In genomic region chr3:107895194-107895719, GRCm38 (mm10) we compare ENCODE assay signal across 8 mouse cellular contexts. TPM values are rescaled to one million over a fixed set of nuclear protein-coding genes. Genes with fewer than 3 reads are reported as not detected.
DNase-seq lines count a peak whose midpoint lies in the region; ATAC-seq and TF ChIP-seq lines count a peak whose summit lies in the region.

No protein-coding gene starts in this region.

- H3K36me3 ChIP-seq in hindbrain, embryonic 16.5 days (ENCODE audit: control insufficient read depth, insufficient read depth, low read length) = peaks cover 6% of the 10 kb centered on the region
- peaks cover 10% of the 10 kb centered on the region; the same call in 1 of the 2 replicates for H3K36me3 ChIP-seq in midbrain, embryonic 14.5 days (ENCODE audit: control insufficient read depth, insufficient read depth, low read length)

- no peak for TF ChIP-seq POLR2A in cortical plate, adult 2 months (IDR thresholded peaks at IDR 0.05; ENCODE audit: extremely low read depth, insufficient read depth, low read length)

- H3K4me3 ChIP-seq in cortical plate, adult 2 months (ENCODE audit: insufficient read depth, low read length) = peak overlapping the region; percentile 71
- H3K4me3 ChIP-seq in hindbrain, embryonic 16.5 days (ENCODE audit: low read length) = peak overlapping the region; percentile 73
- peak overlapping the region; percentile 76 for H3K4me3 ChIP-seq in midbrain, embryonic 14.5 days (replicated peaks; ENCODE audit: low read depth, low read length)

- H3K9me3 ChIP-seq in hindbrain, embryonic 16.5 days (ENCODE audit: control insufficient read depth, low read length) = no peaks in the 10 kb centered on the region
- H3K9me3 ChIP-seq in midbrain, embryonic 14.5 days (ENCODE audit: control insufficient read depth, low read length) = no peaks in the 10 kb centered on the region

- WGBS in hindbrain, embryonic 16.5 days = 11% methylated on average over 6 of the region's 6 CpGs
- WGBS in midbrain, embryonic 14.5 days = 12% methylated on average over 6 of the region's 6 CpGs

- ATAC-seq in hindbrain, embryonic 16.5 days = peak; percentile 48
- ATAC-seq in midbrain, embryonic 14.5 days (ENCODE audit: low FRiP score, low TSS enrichment) = peak; percentile 18

- H3K27ac ChIP-seq in cortical plate, adult 2 months (ENCODE audit: insufficient read depth, low read length) = no peak overlapping the region
- H3K27ac ChIP-seq in hindbrain, embryonic 16.5 days (ENCODE audit: low read depth, low read length) = peak overlapping the region; percentile 81
- peak overlapping the region; percentile 78 for H3K27ac ChIP-seq in midbrain, embryonic 14.5 days (replicated peaks; ENCODE audit: low read depth, low read length)

- peak overlapping the region; percentile 74 for H3K4me2 ChIP-seq in hindbrain, embryonic 16.5 days (ENCODE audit: low read length)
- H3K4me2 ChIP-seq in midbrain, embryonic 14.5 days (ENCODE audit: low read length) = peak overlapping the region; percentile 77

- TF ChIP-seq CTCF in cortical plate, adult 2 months (IDR thresholded peaks at IDR 0.05; ENCODE audit: extremely low read depth, insufficient read depth, low read length) = no peak

- no peaks in the 10 kb centered on the region for H3K27me3 ChIP-seq in hindbrain, embryonic 16.5 days (replicated peaks; ENCODE audit: control insufficient read depth, insufficient read depth, low read length)
- no peaks in the 10 kb centered on the region for H3K27me3 ChIP-seq in midbrain, embryonic 14.5 days (ENCODE audit: control insufficient read depth, insufficient read depth, low read length)

- peak; percentile 27 for DNase-seq in kidney, adult 9 months
- DNase-seq in kidney, adult 11 months = no peak
- no peak for DNase-seq in midbrain, embryonic 14.5 days
- DNase-seq in urinary bladder, postnatal 25 days (ENCODE audit: low spot score) = no peak
- DNase-seq in thymus, postnatal 0 days (ENCODE audit: low spot score) = no peak
- DNase-seq in right cerebral cortex, postnatal 25 days = no peak

- H3K4me1 ChIP-seq in cortical plate, adult 2 months (ENCODE audit: control insufficient read depth, insufficient read depth, low read length) = peaks cover 2% of the 10 kb centered on the region
- peaks cover 3% of the 10 kb centered on the region; the same call in 1 of the 2 replicates for H3K4me1 ChIP-seq in hindbrain, embryonic 16.5 days (ENCODE audit: control insufficient read depth, insufficient read depth, low read depth, low read length)
- peaks cover 10% of the 10 kb centered on the region for H3K4me1 ChIP-seq in midbrain, embryonic 14.5 days (ENCODE audit: control insufficient read depth, insufficient read depth, low read length)

- peak overlapping the region; percentile 83 for H3K9ac ChIP-seq in hindbrain, embryonic 16.5 days (ENCODE audit: low read depth, low read length)
- H3K9ac ChIP-seq in midbrain, embryonic 14.5 days (replicated peaks; ENCODE audit: low read length) = peak overlapping the region; percentile 89

RNA-seq across cellular contexts. Expression of gene Gstm5, which starts 0.4 kb away (rescaled TPM):
- polyA plus RNA-seq in cortical plate, adult 2 months (2012; rRNA removed) = 504 and 512 TPM in 2 replicates
- polyA plus RNA-seq in hindbrain, embryonic 16.5 days (2015; fragmentation: Nextera tagmentation; extraction: Ambion mirVana) = 270 and 292 TPM in 2 replicates
- 245 and 277 TPM in 2 replicates for polyA plus RNA-seq in midbrain, embryonic 14.5 days (2014; fragmentation: Nextera tagmentation; extraction: Ambion mirVana)
- polyA plus RNA-seq in thymus, postnatal 0 days (2015; fragmentation: Nextera tagmentation; extraction: Ambion mirVana) = 14.4 and 14.9 TPM in 2 replicates

RNA-seq across cellular contexts. Expression of gene Eps8l3, which starts 18.2 kb away (rescaled TPM):
- polyA plus RNA-seq in cortical plate, adult 2 months (2012; rRNA removed) = not detected in 2 replicates
- not detected in 2 replicates for polyA plus RNA-seq in hindbrain, embryonic 16.5 days (2015; fragmentation: Nextera tagmentation; extraction: Ambion mirVana)
- polyA plus RNA-seq in midbrain, embryonic 14.5 days (2014; fragmentation: Nextera tagmentation; extraction: Ambion mirVana) = not detected in 2 replicates
- polyA plus RNA-seq in thymus, postnatal 0 days (2015; fragmentation: Nextera tagmentation; extraction: Ambion mirVana) = 0.12 and 0.13 TPM in 2 replicates

RNA-seq across cellular contexts. Expression of gene Gstm7, which starts 36.4 kb away (rescaled TPM):
- polyA plus RNA-seq in cortical plate, adult 2 months (2012; rRNA removed) = 32.5 and 37.0 TPM in 2 replicates
- 41.8 and 43.2 TPM in 2 replicates for polyA plus RNA-seq in hindbrain, embryonic 16.5 days (2015; fragmentation: Nextera tagmentation; extraction: Ambion mirVana)
- 83.0 and 85.0 TPM in 2 replicates for polyA plus RNA-seq in midbrain, embryonic 14.5 days (2014; fragmentation: Nextera tagmentation; extraction: Ambion mirVana)
- 1.5 and 2.1 TPM in 2 replicates for polyA plus RNA-seq in thymus, postnatal 0 days (2015; fragmentation: Nextera tagmentation; extraction: Ambion mirVana)

RNA-seq across cellular contexts. Expression of gene Gstm6, which starts 48.3 kb away (rescaled TPM):
- polyA plus RNA-seq in cortical plate, adult 2 months (2012; rRNA removed) = 5.4 and 6.4 TPM in 2 replicates
- polyA plus RNA-seq in hindbrain, embryonic 16.5 days (2015; fragmentation: Nextera tagmentation; extraction: Ambion mirVana) = 10.5 and 10.6 TPM in 2 replicates
- polyA plus RNA-seq in midbrain, embryonic 14.5 days (2014; fragmentation: Nextera tagmentation; extraction: Ambion mirVana) = 13.3 and 14.4 TPM in 2 replicates
- polyA plus RNA-seq in thymus, postnatal 0 days (2015; fragmentation: Nextera tagmentation; extraction: Ambion mirVana) = 2.5 and 3.1 TPM in 2 replicates

Comparison
In these comparisons a context has a peak if more than half of its experiments do, and no peak if none do; other contexts are left out.
1. RNA of gene Gstm5, which starts 0.4 kb away (polyA plus RNA-seq): 504 to 512 TPM in cortical plate, adult 2 months, 270 to 292 TPM in hindbrain, embryonic 16.5 days and 245 to 277 TPM in midbrain, embryonic 14.5 days; 14.4 to 14.9 TPM in thymus, postnatal 0 days; every median in the first group is over 10 times any median in the second.
2. RNA of gene Gstm7, which starts 36.4 kb away (polyA plus RNA-seq): 83.0 to 85.0 TPM in midbrain, embryonic 14.5 days, 41.8 to 43.2 TPM in hindbrain, embryonic 16.5 days and 32.5 to 37.0 TPM in cortical plate, adult 2 months; 1.5 to 2.1 TPM in thymus, postnatal 0 days; every median in the first group is over 10 times any median in the second.
3. Peak in every context shown above with its lines, with median percentiles within 50 percentile points of each other: H3K4me3 ChIP-seq.